Mouse (Mus musculus) embryonic facial prominence, embryonic 14.5 days (tissue): ENCODE data around the gene Tdo2. TPM values are rescaled to one million over a fixed set of nuclear protein-coding genes. Genes with fewer than 3 reads are reported as not detected.

Experiments used
- ATAC-seq: fragments of 200-750 bp; cut with Nextera tagmentation; 2 replicates; pipeline ENCODE4 v1.8.0; 2017; ENCODE audit warnings: low read depth, moderate number of reproducible peaks, moderate TSS enrichment
- DNase-seq: peaks from one replicate; pipeline ENCODE4 v3.0.0-alpha.2; 2015; ENCODE audit warnings: low spot score
- H3K27ac ChIP-seq: fragments of 300-500 bp; sonication (generic); replicated peaks from 2 replicates; pipeline ENCODE4 v1.5.1; 2014; ENCODE audit warnings: low read depth, mild to moderate bottlenecking, low read length, moderate library complexity
- H3K27me3 ChIP-seq: fragments of 300-500 bp; sonication (generic); replicated peaks from 2 replicates; pipeline ENCODE4 v1.6.1; 2014; ENCODE audit warnings: low read length; ENCODE audit not compliant: control insufficient read depth, insufficient read depth
- H3K36me3 ChIP-seq: fragments of 300-500 bp; sonication (generic); 2 replicates; pipeline ENCODE4 v1.6.1; 2014; ENCODE audit warnings: low read length, mixed read lengths; ENCODE audit not compliant: control insufficient read depth, insufficient read depth
- H3K4me1 ChIP-seq: fragments of 300-500 bp; sonication (generic); 2 replicates; pipeline ENCODE4 v1.6.1; 2014; ENCODE audit warnings: antibody characterized with exemption, low read length; ENCODE audit not compliant: control insufficient read depth, insufficient read depth
- H3K4me2 ChIP-seq: fragments of 300-500 bp; sonication (generic); 2 replicates; pipeline ENCODE4 v1.6.1; 2014; ENCODE audit warnings: low read depth, mild to moderate bottlenecking, low read length, moderate library complexity, mixed read lengths
- H3K4me3 ChIP-seq: fragments of 300-500 bp; sonication (generic); 2 replicates; pipeline ENCODE4 v1.5.1; 2014; ENCODE audit warnings: low read depth, mild to moderate bottlenecking, low read length
- H3K9ac ChIP-seq: fragments of 300-500 bp; sonication (generic); 2 replicates; pipeline ENCODE4 v1.6.1; 2014; ENCODE audit warnings: low read depth, mild to moderate bottlenecking, low read length, moderate library complexity, mixed read lengths
- H3K9me3 ChIP-seq: fragments of 300-500 bp; sonication (generic); 2 replicates; pipeline ENCODE4 v1.6.1; 2016; ENCODE audit warnings: low read length; ENCODE audit not compliant: control insufficient read depth
- WGBS: fragments of 180-500 bp; shearing (Covaris S2); extraction: QIAGEN DNeasy Blood & Tissue Kit; methylation state at CpG from one replicate; pipeline ENCODE4 v1.1.7; 2014; 5-methylcytosine and 5-hydroxymethylcytosine counted together
- polyA plus RNA-seq: library from polyadenylated mRNA; unstranded; fragments of >200 nt; fragmentation: Nextera tagmentation; extraction: Ambion mirVana; gene quantifications from 2 replicates; pipeline ENCODE4 v1.2.1, GENCODE M21; 2014

Tdo2 gene
- polyA plus RNA-seq, 1 experiment from 2014 or later, result not detected

GRCm38 (mm10) chr3:81932141-81933101, 43.6 kb downstream of the Tdo2 start, which contains the start of gene Ctso:
Gene Ctso (plus strand): TSS chr3:81932601.
- ATAC-seq (peak; percentile 92), DNase-seq (peak; percentile 91)
- Histone ChIP-seq H3K27me3 (no peaks in the 10 kb centered on the region), H3K4me3 (peak within 1 kb of the TSS; percentile 70), H3K27ac (peak within 1 kb of the TSS; percentile 71), H3K9me3 (no peaks in the 10 kb centered on the region), H3K4me1 (no peaks in the 10 kb centered on the region), H3K36me3 (no peaks in the 10 kb centered on the region), H3K9ac (peak within 1 kb of the TSS; percentile 78), H3K4me2 (peak within 1 kb of the TSS; percentile 48)
- WGBS, result 12% methylated on average over 26 of the region's 27 CpGs

- no peak for ATAC-seq
- no peaks in the 10 kb centered on the region for H3K4me1 ChIP-seq
- 71% methylated on average over 3 of the region's 3 CpGs for WGBS
- no peaks in the 10 kb centered on the region for H3K27me3 ChIP-seq
- DNase-seq, result no peak
- H3K36me3 ChIP-seq, result no peaks in the 10 kb centered on the region
- H3K27ac ChIP-seq, result no peak overlapping the region
- H3K9ac ChIP-seq, result no peak overlapping the region
- H3K4me3 ChIP-seq, result no peak overlapping the region
- H3K9me3 ChIP-seq, result no peaks in the 10 kb centered on the region
- no peak overlapping the region for H3K4me2 ChIP-seq
Observed at GRCm38 (mm10) chr3:81931695-81932094, 44.3 kb downstream of the Tdo2 start.

GRCm38 (mm10) chr3:81929073-81929472, 46.9 kb downstream of the Tdo2 start:
- Histone ChIP-seq H3K27ac (no peak overlapping the region), H3K4me3 (no peak overlapping the region), H3K9ac (no peak overlapping the region), H3K36me3 (no peaks in the 10 kb centered on the region), H3K27me3 (no peaks in the 10 kb centered on the region), H3K4me1 (no peaks in the 10 kb centered on the region), H3K9me3 (no peaks in the 10 kb centered on the region), H3K4me2 (no peak overlapping the region)
- ATAC-seq (no peak), DNase-seq (no peak)
- 87% methylated on average over 1 of the region's 1 CpGs for WGBS

- no peak overlapping the region for H3K27ac ChIP-seq
- DNase-seq (no peak), ATAC-seq (no peak)
- 47% methylated on average over 9 of the region's 9 CpGs for WGBS
- H3K36me3 ChIP-seq, result no peaks in the 10 kb centered on the region
- no peaks in the 10 kb centered on the region for H3K9me3 ChIP-seq
- H3K4me2 ChIP-seq, result no peak overlapping the region
- H3K4me3 ChIP-seq, result no peak overlapping the region
- no peaks in the 10 kb centered on the region for H3K27me3 ChIP-seq
- H3K9ac ChIP-seq, result no peak overlapping the region
- H3K4me1 ChIP-seq, result no peaks in the 10 kb centered on the region
Observed at GRCm38 (mm10) chr3:81926764-81927325, 49.2 kb downstream of the Tdo2 start.

- H3K27me3 ChIP-seq, result no peaks in the 10 kb centered on the region
- no peak overlapping the region for H3K9ac ChIP-seq
- ATAC-seq (no peak), DNase-seq (no peak)
- WGBS, result 40% methylated on average over 5 of the region's 5 CpGs
- no peak overlapping the region for H3K4me3 ChIP-seq
- H3K36me3 ChIP-seq, result no peaks in the 10 kb centered on the region
- H3K9me3 ChIP-seq, result no peaks in the 10 kb centered on the region
- no peak overlapping the region for H3K27ac ChIP-seq
- no peaks in the 10 kb centered on the region for H3K4me1 ChIP-seq
- no peak overlapping the region for H3K4me2 ChIP-seq
Observed at GRCm38 (mm10) chr3:81925856-81926255, 50.1 kb downstream of the Tdo2 start.

DNA sequence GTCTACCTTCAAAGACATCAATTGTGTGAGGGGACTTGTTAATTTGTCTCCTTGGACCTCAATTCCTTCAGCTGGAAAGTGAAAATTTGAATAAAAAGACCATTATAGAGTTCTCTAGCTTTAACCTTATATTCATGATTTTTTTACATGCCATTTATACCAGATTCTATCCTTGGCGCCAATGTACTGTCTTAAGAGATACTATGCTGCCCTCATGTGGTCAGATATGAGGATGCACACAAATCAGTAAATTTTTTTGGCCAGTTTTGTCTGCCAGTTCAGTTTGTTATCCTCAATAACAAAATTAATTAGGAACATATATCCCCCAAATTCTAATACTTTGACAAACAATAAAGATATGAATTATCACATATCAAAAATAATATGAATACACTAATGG, 51.1 kb downstream of the Tdo2 start:
- DNase-seq, result peak; percentile 86
- WGBS, result 2% methylated on average over 1 of the region's 1 CpGs

DNA sequence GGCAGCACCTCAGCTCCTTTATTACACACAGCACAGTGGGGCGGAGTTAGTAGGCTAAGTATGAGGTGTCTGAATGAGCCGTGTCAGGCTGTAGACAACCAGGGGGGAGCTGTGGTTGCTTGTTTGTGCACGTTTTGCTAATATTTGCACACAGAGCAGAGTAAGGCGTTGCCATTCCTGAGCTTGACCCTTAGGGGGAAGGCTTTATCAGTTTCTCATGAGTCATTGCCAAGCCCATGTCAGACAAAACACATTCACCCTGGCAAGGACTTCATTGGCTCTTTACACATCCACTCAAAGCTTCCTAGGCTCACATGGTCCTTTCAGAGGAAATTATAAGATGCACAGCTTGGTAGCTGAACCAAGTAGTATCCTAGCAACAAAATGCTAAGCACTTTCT, 53.1 kb downstream of the Tdo2 start:
- Histone ChIP-seq H3K9ac (no peak overlapping the region), H3K36me3 (no peaks in the 10 kb centered on the region), H3K4me1 (no peaks in the 10 kb centered on the region), H3K4me3 (no peak overlapping the region), H3K9me3 (no peaks in the 10 kb centered on the region), H3K27me3 (no peaks in the 10 kb centered on the region), H3K4me2 (no peak overlapping the region), H3K27ac (no peak overlapping the region)
- peak; percentile 65 for DNase-seq
- ATAC-seq, result peak; percentile 24; the same call in 1 of the 2 replicates
- WGBS, result 56% methylated on average over 4 of the region's 4 CpGs

More for the DNA sequence above, 51.1 kb downstream of the Tdo2 start:
- Histone ChIP-seq H3K27ac (no peak overlapping the region), H3K9me3 (no peaks in the 10 kb centered on the region), H3K4me2 (no peak overlapping the region), H3K27me3 (no peaks in the 10 kb centered on the region), H3K36me3 (no peaks in the 10 kb centered on the region), H3K4me3 (no peak overlapping the region), H3K9ac (no peak overlapping the region), H3K4me1 (no peaks in the 10 kb centered on the region)
- ATAC-seq, result peak; percentile 66; the same call in 1 of the 2 replicates

GRCm38 (mm10) chr3:81919681-81920080, 56.3 kb downstream of the Tdo2 start:
- ATAC-seq, result no peak
- no peak overlapping the region for H3K4me3 ChIP-seq
- no peak overlapping the region for H3K9ac ChIP-seq
- no peaks in the 10 kb centered on the region for H3K9me3 ChIP-seq
- H3K4me1 ChIP-seq, result no peaks in the 10 kb centered on the region
- no peak overlapping the region for H3K4me2 ChIP-seq
- H3K27ac ChIP-seq, result no peak overlapping the region
- H3K27me3 ChIP-seq, result no peaks in the 10 kb centered on the region
- no peaks in the 10 kb centered on the region for H3K36me3 ChIP-seq
- DNase-seq, result no peak
- WGBS, result 33% methylated on average over 3 of the region's 3 CpGs
